Mouse (Mus musculus) intestine, postnatal 0 days (tissue): Measurements from ENCODE around the gene Dhrs2. TPM values are rescaled to one million over a fixed set of nuclear protein-coding genes. Genes with fewer than 3 reads are reported as not detected.

Experiments used
- ATAC-seq: fragments of 200-750 bp; cut with Nextera tagmentation; 2 replicates; pipeline ENCODE4 v1.8.0; 2017; ENCODE audit warnings: mild to moderate bottlenecking, moderate TSS enrichment, moderate library complexity
- H3K27ac ChIP-seq: fragments of 300-500 bp; sonication (generic); 2 replicates; pipeline ENCODE4 v1.5.1; 2014; ENCODE audit warnings: mild to moderate bottlenecking, low read depth, low read length, moderate library complexity
- H3K27me3 ChIP-seq: fragments of 300-500 bp; sonication (generic); replicated peaks from 2 replicates; pipeline ENCODE4 v1.6.1; 2014; ENCODE audit warnings: low read length, mixed read lengths; ENCODE audit not compliant: control insufficient read depth, insufficient read depth
- H3K36me3 ChIP-seq: fragments of 300-500 bp; sonication (generic); 2 replicates; pipeline ENCODE4 v1.6.1; 2014; ENCODE audit warnings: mild to moderate bottlenecking, moderate library complexity; ENCODE audit not compliant: control insufficient read depth, insufficient read depth
- H3K4me1 ChIP-seq: fragments of 300-500 bp; sonication (generic); replicated peaks from 2 replicates; pipeline ENCODE4 v1.6.1; 2014; ENCODE audit warnings: antibody characterized with exemption, low read length, mixed read lengths; ENCODE audit not compliant: control insufficient read depth, insufficient read depth
- H3K4me2 ChIP-seq: fragments of 300-500 bp; sonication (generic); replicated peaks from 2 replicates; pipeline ENCODE4 v1.6.1; 2014; ENCODE audit warnings: low read depth, mild to moderate bottlenecking, moderate library complexity
- H3K4me3 ChIP-seq: fragments of 300-500 bp; sonication (generic); 2 replicates; pipeline ENCODE4 v1.5.1; 2014; ENCODE audit warnings: low read depth, low read length
- H3K9ac ChIP-seq: fragments of 300-500 bp; sonication (generic); 2 replicates; pipeline ENCODE4 v1.6.1; 2014; ENCODE audit warnings: mild to moderate bottlenecking, low read depth, low read length
- H3K9me3 ChIP-seq: fragments of 300-500 bp; sonication (generic); 2 replicates; pipeline ENCODE4 v1.6.1; 2016; ENCODE audit warnings: mixed run types; ENCODE audit not compliant: control insufficient read depth
- CTCF ChIP-seq: sonication (generic); IDR thresholded peaks from 2 replicates; pipeline ENCODE4 v1.5.1; 2016; ENCODE audit warnings: low read depth, mild to moderate bottlenecking, control low read depth, antibody characterized with exemption, moderate library complexity
- WGBS: fragments of 180-500 bp; shearing (Covaris S2); extraction: QIAGEN DNeasy Blood & Tissue Kit; methylation state at CpG from one replicate; pipeline ENCODE4 v1.1.7; 2014; 5-methylcytosine and 5-hydroxymethylcytosine counted together
- polyA plus RNA-seq: library from polyadenylated mRNA; unstranded; fragments of >200 nt; fragmentation: Nextera tagmentation; extraction: Ambion mirVana; gene quantifications from 2 replicates; pipeline ENCODE4 v1.2.1, GENCODE M21; 2015

The Dhrs2 gene
- polyA plus RNA-seq, 1 experiment from 2014 or later = 0.14 TPM

GRCm38 (mm10) chr14:55271158-55271557 lies 49.4 kb downstream of the Dhrs2 start:
- no peak overlapping the region for H3K4me3 ChIP-seq
- no peak overlapping the region for H3K27ac ChIP-seq
- TF ChIP-seq CTCF = peak; percentile 75
- H3K9me3 ChIP-seq = no peaks in the 10 kb centered on the region
- no peak for ATAC-seq
- H3K4me1 ChIP-seq = no peaks in the 10 kb centered on the region
- no peak overlapping the region for H3K4me2 ChIP-seq
- WGBS = 30% methylated on average over 3 of the region's 3 CpGs
- H3K9ac ChIP-seq = no peak overlapping the region
- no peaks in the 10 kb centered on the region for H3K27me3 ChIP-seq
- H3K36me3 ChIP-seq = no peaks in the 10 kb centered on the region

- H3K4me1 ChIP-seq = no peaks in the 10 kb centered on the region
- TF ChIP-seq CTCF = no peak
- H3K4me3 ChIP-seq = no peak overlapping the region
- no peaks in the 10 kb centered on the region for H3K9me3 ChIP-seq
- WGBS = 82% methylated on average over 4 of the region's 4 CpGs
- no peaks in the 10 kb centered on the region for H3K27me3 ChIP-seq
- H3K36me3 ChIP-seq = no peaks in the 10 kb centered on the region
- no peak overlapping the region for H3K27ac ChIP-seq
- no peak overlapping the region for H3K4me2 ChIP-seq
- H3K9ac ChIP-seq = no peak overlapping the region
- no peak for ATAC-seq
Observed at GRCm38 (mm10) chr14:55273023-55273422, 51.2 kb downstream of the Dhrs2 start.

- Histone ChIP-seq H3K27me3 (no peaks in the 10 kb centered on the region), H3K4me3 (no peak overlapping the region), H3K4me2 (no peak overlapping the region), H3K27ac (no peak overlapping the region), H3K4me1 (peaks cover 3% of the 10 kb centered on the region; the same call in 1 of the 2 replicates), H3K9ac (no peak overlapping the region), H3K9me3 (no peaks in the 10 kb centered on the region), H3K36me3 (no peaks in the 10 kb centered on the region)
- TF ChIP-seq CTCF = no peak
- ATAC-seq = no peak
- 89% methylated on average over 6 of the region's 6 CpGs for WGBS
Observed at GRCm38 (mm10) chr14:55274810-55275209, 53.0 kb downstream of the Dhrs2 start.

- ATAC-seq = peak; percentile 81
- H3K9ac ChIP-seq = no peak overlapping the region
- no peaks in the 10 kb centered on the region for H3K9me3 ChIP-seq
- H3K4me1 ChIP-seq = peaks cover 4% of the 10 kb centered on the region; the same call in 1 of the 2 replicates
- no peak overlapping the region for H3K27ac ChIP-seq
- WGBS = 40% methylated on average over 7 of the region's 7 CpGs
- no peak overlapping the region for H3K4me2 ChIP-seq
- H3K4me3 ChIP-seq = no peak overlapping the region
- no peaks in the 10 kb centered on the region for H3K27me3 ChIP-seq
- no peaks in the 10 kb centered on the region for H3K36me3 ChIP-seq
- TF ChIP-seq CTCF = no peak
Observed at GRCm38 (mm10) chr14:55279322-55280069, 57.7 kb downstream of the Dhrs2 start.

Other genes starting within 250 kb of the Dhrs2 start
- gene Gm17428, start 245.1 kb upstream of the Dhrs2 start, polyA plus RNA-seq = not detected in 2 replicates
- gene Myh7, start 227.4 kb upstream of the Dhrs2 start, polyA plus RNA-seq = 3.9 and 5.6 TPM in 2 replicates
- gene Ngdn, start 206.6 kb upstream of the Dhrs2 start, polyA plus RNA-seq = 69.4 and 77.9 TPM in 2 replicates
- gene Zfhx2, start 129.7 kb upstream of the Dhrs2 start, polyA plus RNA-seq = 0.87 and 1.1 TPM in 2 replicates
- gene Thtpa, start 127.2 kb upstream of the Dhrs2 start, polyA plus RNA-seq = 7.5 and 8.8 TPM in 2 replicates
- gene Ap1g2, start 115.4 kb upstream of the Dhrs2 start, polyA plus RNA-seq = 75.3 and 81.5 TPM in 2 replicates
- gene Jph4, start 105.1 kb upstream of the Dhrs2 start, polyA plus RNA-seq = 0.90 and 0.93 TPM in 2 replicates